Mouse (Mus musculus) liver, embryonic 16.5 days (tissue): Measurements from ENCODE around the gene Zfp287. TPM values are rescaled to one million over a fixed set of nuclear protein-coding genes. Genes with fewer than 3 reads are reported as not detected.

ENCODE experiments used
- ATAC-seq: fragments of 200-750 bp; cut with Nextera tagmentation; 2 replicates; pipeline ENCODE4 v1.8.0; 2017; ENCODE audit warnings: low read depth, mild to moderate bottlenecking, moderate number of reproducible peaks, moderate library complexity
- H3K27ac ChIP-seq: fragments of 300-500 bp; sonication (generic); 2 replicates; pipeline ENCODE4 v1.5.1; 2014; ENCODE audit warnings: mild to moderate bottlenecking, low read length
- H3K27me3 ChIP-seq: fragments of 300-500 bp; sonication (generic); 2 replicates; pipeline ENCODE4 v1.6.1; 2014; ENCODE audit warnings: low read depth, low read length, mixed read lengths; ENCODE audit not compliant: control insufficient read depth, insufficient read depth
- H3K36me3 ChIP-seq: fragments of 300-500 bp; sonication (generic); 2 replicates; pipeline ENCODE4 v1.6.1; 2014; ENCODE audit warnings: mild to moderate bottlenecking; ENCODE audit not compliant: control insufficient read depth, insufficient read depth
- H3K4me1 ChIP-seq: fragments of 300-500 bp; sonication (generic); 2 replicates; pipeline ENCODE4 v1.6.1; 2014; ENCODE audit warnings: low read depth, low read length, mixed read lengths; ENCODE audit not compliant: control insufficient read depth
- H3K4me2 ChIP-seq: fragments of 300-500 bp; sonication (generic); 2 replicates; pipeline ENCODE4 v1.6.1; 2014; ENCODE audit warnings: low read depth, low read length, mixed read lengths
- H3K4me3 ChIP-seq: fragments of 300-500 bp; sonication (generic); 2 replicates; pipeline ENCODE4 v1.5.1; 2014; ENCODE audit warnings: low read depth, mild to moderate bottlenecking, low read length
- H3K9ac ChIP-seq: fragments of 300-500 bp; sonication (generic); 2 replicates; pipeline ENCODE4 v1.6.1; 2014; ENCODE audit warnings: low read depth, low read length
- H3K9me3 ChIP-seq: fragments of 300-500 bp; sonication (generic); replicated peaks from 2 replicates; pipeline ENCODE4 v1.6.1; 2016; ENCODE audit warnings: low read length; ENCODE audit not compliant: control insufficient read depth
- WGBS: fragments of 180-500 bp; shearing (Covaris S2); extraction: QIAGEN DNeasy Blood & Tissue Kit; methylation state at CpG from one replicate; pipeline ENCODE4 v1.1.7; 2014; ENCODE audit not compliant: insufficient replicate concordance; 5-methylcytosine and 5-hydroxymethylcytosine counted together
- polyA plus RNA-seq: library from polyadenylated mRNA; unstranded; fragments of >200 nt; fragmentation: Nextera tagmentation; extraction: Ambion mirVana; gene quantifications from 2 replicates; pipeline ENCODE4 v1.2.1, GENCODE M21; 2015

Gene Zfp287
- polyA plus RNA-seq, 1 experiment from 2014 or later, result 0.68 TPM

DNA sequence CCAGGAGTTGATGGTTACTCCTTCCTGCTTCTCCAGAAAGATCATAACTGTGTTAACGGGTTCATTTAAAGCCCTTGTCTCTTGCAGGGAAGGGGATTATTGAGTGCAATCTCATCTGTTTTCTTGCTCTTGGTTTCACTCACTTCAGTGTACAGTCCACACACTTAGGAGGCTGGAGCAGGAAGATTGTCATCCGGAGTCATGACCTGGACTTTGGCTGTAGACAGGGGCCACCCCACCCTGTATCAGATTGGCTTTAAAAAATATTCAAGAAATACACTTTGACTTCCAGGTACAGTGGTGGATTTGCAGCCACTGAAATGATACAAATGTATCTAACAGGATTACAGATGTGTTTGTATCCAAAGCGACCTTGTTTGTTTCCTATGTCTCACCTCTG lies 40.1 kb downstream of the Zfp287 start:
- no peak overlapping the region for H3K4me3 ChIP-seq
- no peak overlapping the region for H3K4me2 ChIP-seq
- no peaks in the 10 kb centered on the region for H3K36me3 ChIP-seq
- no peaks in the 10 kb centered on the region for H3K27me3 ChIP-seq
- no peaks in the 10 kb centered on the region for H3K4me1 ChIP-seq
- no peak overlapping the region for H3K9ac ChIP-seq
- no peak overlapping the region for H3K27ac ChIP-seq
- WGBS, result 65% methylated on average over 3 of the region's 3 CpGs
- H3K9me3 ChIP-seq, result no peaks in the 10 kb centered on the region
- ATAC-seq, result no peak

DNA sequence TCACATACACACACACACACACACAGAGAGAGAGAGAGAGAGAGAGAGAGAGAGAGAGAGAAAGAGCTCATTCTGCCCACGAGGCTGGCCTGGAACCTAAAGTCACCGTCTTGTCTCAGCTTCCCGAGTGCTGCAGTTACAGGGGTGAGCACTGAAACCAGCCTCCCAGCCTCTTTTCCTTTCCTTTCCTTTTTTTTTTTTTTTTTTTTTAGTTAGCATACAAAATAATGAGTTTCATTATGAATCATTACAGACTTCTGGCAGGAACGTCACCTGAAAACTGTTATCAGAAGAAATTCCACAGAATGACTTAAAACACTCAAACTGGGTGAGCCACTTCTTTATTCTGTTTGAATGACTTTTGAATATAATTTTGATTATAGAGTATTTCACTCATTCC lies 51.8 kb downstream of the Zfp287 start:
- Histone ChIP-seq H3K4me2 (no peak overlapping the region), H3K27ac (no peak overlapping the region), H3K4me3 (no peak overlapping the region), H3K9me3 (no peaks in the 10 kb centered on the region), H3K4me1 (no peaks in the 10 kb centered on the region; the same call in 1 of the 2 replicates), H3K27me3 (no peaks in the 10 kb centered on the region), H3K36me3 (no peaks in the 10 kb centered on the region), H3K9ac (no peak overlapping the region)
- WGBS, result 71% methylated on average over 4 of the region's 4 CpGs
- ATAC-seq, result no peak

DNA sequence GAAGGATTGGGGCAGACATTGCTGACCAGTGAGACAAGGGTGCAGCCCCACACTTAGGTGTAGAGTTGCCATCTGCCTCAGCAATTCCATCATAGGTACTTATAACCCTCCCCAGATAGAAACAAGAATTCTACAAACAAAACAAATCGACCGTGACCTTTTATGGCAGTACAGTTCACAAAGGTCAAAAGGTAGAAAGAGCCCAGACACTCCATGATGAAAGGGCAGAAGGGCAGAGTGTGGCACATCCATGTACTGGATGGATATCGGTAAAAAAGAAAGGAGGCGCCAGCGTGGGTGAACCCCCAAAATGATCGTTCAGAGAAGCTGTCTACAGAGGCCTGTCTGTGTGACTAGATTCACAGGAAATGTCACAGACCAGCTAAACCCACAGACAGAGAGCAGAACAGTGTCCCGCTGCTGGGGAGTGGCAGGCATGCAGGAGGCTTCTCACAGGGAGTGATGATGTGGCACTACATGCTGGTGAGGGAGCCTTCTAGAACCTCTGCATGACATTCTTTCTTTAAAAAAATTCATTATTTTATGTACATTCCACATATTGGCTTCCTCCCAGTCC lies 52.8 kb downstream of the Zfp287 start:
- Histone ChIP-seq H3K27ac (no peak overlapping the region), H3K4me2 (no peak overlapping the region), H3K36me3 (no peaks in the 10 kb centered on the region), H3K4me1 (no peaks in the 10 kb centered on the region; the same call in 1 of the 2 replicates), H3K9ac (no peak overlapping the region), H3K27me3 (no peaks in the 10 kb centered on the region), H3K9me3 (no peaks in the 10 kb centered on the region), H3K4me3 (no peak overlapping the region)
- peak; percentile 32; the same call in 1 of the 2 replicates for ATAC-seq
- WGBS, result 57% methylated on average over 7 of the region's 7 CpGs

DNA sequence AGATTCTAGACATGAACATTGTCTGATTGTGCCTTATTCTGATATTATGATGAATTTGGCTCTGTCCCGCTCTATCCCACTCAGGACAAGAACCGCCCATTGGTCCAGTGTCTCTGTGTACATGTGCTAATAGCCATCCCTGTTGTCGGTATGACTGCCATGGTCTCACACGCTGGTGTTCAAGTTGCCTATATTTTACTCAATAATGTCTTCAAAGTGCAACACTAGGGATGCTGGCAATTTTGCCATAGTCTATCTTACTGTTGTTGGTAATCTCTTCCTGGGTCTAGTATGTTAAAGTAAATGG lies 55.5 kb downstream of the Zfp287 start:
- no peaks in the 10 kb centered on the region for H3K36me3 ChIP-seq
- no peaks in the 10 kb centered on the region for H3K27me3 ChIP-seq
- no peak overlapping the region for H3K4me3 ChIP-seq
- H3K27ac ChIP-seq, result no peak overlapping the region
- H3K4me1 ChIP-seq, result no peaks in the 10 kb centered on the region; the same call in 1 of the 2 replicates
- H3K9ac ChIP-seq, result no peak overlapping the region
- no peak for ATAC-seq
- no peak overlapping the region for H3K4me2 ChIP-seq
- WGBS, result 77% methylated on average over 4 of the region's 4 CpGs
- H3K9me3 ChIP-seq, result no peaks in the 10 kb centered on the region

DNA sequence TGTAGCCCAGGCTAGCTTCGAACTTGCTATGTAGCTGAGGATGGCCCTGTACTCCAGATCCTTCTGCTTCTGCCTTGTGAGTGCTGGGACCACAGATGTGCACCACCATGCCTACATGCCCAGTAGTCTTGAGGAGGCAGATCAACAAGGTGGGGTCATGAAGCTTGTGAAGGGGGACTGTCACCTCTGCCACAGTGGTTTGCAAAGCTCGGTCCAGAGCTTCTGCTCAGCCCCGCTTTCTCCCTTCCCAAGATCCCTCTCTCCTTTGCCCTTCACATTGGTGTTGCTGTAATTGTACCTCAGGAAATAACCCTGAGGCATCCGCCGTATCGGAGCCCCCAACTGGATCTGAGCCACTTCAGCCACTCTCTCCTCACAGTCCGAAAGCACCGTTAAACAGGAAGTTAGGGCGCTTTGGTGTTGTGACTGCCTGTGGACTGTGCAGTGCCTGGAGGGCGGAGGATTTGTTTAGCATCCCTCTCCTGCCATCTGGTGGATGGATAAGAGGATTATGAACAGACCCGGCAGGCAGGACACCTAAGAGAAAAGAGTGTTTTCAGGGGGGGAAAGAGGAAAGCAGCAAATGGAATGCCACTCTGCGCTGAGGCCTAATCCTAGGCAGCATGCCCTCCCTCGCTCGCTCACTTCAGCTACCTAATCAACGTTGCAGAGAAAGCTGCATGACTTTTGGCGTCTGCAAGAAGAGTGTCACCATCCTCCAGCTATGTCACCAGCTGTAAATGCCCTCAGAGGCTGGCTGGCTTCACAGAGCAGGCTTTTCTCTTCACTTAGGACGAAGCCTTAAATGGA lies 56.0 kb downstream of the Zfp287 start:
- peak; percentile 66 for ATAC-seq
- WGBS, result 17% methylated on average over 17 of the region's 17 CpGs
- H3K9ac ChIP-seq, result no peak overlapping the region

DNA sequence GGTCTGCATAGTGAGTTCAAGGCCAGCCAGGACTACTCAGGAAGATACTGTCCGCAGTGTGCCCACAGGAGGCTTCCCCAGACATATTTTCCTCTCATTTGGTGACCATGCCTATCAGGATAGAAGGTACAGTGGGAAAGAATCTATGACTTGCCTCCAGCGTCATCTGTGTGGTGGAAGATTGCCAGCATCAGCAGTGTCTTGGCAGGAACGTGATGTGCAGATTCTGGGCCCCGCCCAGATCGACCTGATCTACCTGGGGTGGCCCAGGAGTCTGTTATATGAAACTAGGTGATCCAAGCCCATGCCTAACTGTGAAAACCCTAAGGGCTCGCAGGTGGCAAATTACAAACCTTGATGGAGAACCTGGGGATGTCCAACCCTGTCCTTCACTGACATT lies 61.7 kb downstream of the Zfp287 start:
- H3K27ac ChIP-seq, result no peak overlapping the region
- no peak overlapping the region for H3K4me2 ChIP-seq
- no peaks in the 10 kb centered on the region for H3K27me3 ChIP-seq
- no peak for ATAC-seq
- WGBS, result 51% methylated on average over 6 of the region's 6 CpGs
- H3K36me3 ChIP-seq, result no peaks in the 10 kb centered on the region
- no peak overlapping the region for H3K9ac ChIP-seq
- H3K4me3 ChIP-seq, result no peak overlapping the region
- no peaks in the 10 kb centered on the region for H3K9me3 ChIP-seq
- no peaks in the 10 kb centered on the region for H3K4me1 ChIP-seq

More for the DNA sequence above, 56.0 kb downstream of the Zfp287 start:
- no peaks in the 10 kb centered on the region for H3K36me3 ChIP-seq
- H3K27me3 ChIP-seq, result no peaks in the 10 kb centered on the region
- peak overlapping the region; percentile 32 for H3K4me3 ChIP-seq
- H3K4me1 ChIP-seq, result no peaks in the 10 kb centered on the region; the same call in 1 of the 2 replicates
- H3K27ac ChIP-seq, result no peak overlapping the region
- no peaks in the 10 kb centered on the region for H3K9me3 ChIP-seq
- H3K4me2 ChIP-seq, result peak overlapping the region; percentile 52

DNA sequence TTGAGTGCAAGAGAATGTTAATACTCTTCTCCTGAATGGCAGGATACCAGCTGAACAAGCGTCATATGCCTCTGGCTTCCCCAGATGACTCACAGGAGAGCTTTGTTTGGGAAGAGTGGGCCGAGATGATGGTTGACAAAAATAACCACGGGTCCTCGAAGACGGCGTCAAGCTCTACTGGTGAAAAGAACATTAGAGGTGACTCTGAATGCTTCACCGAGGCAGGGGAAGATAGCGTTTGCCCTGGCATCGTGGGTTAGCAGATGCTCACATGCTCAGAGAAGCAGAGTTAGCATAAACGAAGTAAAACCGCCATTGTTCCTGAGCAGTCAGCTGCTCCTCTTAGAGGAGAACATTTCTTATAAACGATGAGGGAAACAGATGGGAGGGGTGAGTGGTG lies 62.2 kb downstream of the Zfp287 start:
- no peaks in the 10 kb centered on the region for H3K4me1 ChIP-seq
- no peak overlapping the region for H3K9ac ChIP-seq
- H3K27ac ChIP-seq, result no peak overlapping the region
- no peak overlapping the region for H3K4me2 ChIP-seq
- 42% methylated on average over 12 of the region's 12 CpGs for WGBS
- no peak overlapping the region for H3K4me3 ChIP-seq
- ATAC-seq, result no peak
- H3K27me3 ChIP-seq, result no peaks in the 10 kb centered on the region
- no peaks in the 10 kb centered on the region for H3K36me3 ChIP-seq
- no peaks in the 10 kb centered on the region for H3K9me3 ChIP-seq

DNA sequence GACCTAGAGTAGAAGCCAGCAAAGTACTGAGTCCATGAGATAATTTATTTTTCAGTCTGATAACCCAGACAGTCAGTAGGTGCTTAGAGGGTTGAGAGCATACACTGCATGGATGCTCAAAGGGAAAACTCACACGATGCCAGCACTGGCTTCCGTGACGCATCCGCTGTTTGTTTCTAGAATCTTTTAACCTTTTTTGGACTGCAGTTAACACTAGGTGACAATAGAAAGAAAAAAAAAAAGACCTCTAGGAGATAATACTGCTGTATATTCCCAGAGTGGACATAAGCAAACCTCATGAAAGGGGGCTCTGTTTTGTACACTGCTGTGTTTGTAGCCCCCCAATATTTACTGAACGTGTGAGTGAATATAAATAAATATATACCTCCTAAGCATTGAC lies 62.7 kb downstream of the Zfp287 start:
- H3K36me3 ChIP-seq, result no peaks in the 10 kb centered on the region
- no peak for ATAC-seq
- WGBS, result 84% methylated on average over 5 of the region's 5 CpGs

DNA sequence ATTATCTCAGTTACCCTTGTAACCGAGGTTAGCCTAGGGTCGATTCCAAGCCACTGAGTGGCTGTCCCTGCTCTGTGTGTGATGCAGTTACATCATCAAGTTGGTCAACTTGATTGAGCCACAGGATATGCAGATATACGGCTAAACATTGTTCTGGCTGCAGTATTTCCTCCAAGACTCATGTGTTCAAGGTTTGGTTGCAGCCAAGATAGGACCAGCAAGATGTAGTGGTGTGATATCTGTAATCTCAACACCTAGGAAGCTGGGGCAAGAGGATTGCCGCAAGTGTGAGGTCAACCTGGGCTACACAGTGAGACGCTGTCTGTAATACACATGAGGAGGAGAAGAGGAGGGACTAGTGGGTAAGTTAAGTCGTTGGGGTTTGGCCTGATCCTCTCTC lies 67.5 kb downstream of the Zfp287 start:
- H3K27me3 ChIP-seq, result no peaks in the 10 kb centered on the region
- no peak overlapping the region for H3K9ac ChIP-seq
- ATAC-seq, result no peak
- H3K9me3 ChIP-seq, result no peaks in the 10 kb centered on the region
- 56% methylated on average over 6 of the region's 6 CpGs for WGBS
- H3K27ac ChIP-seq, result no peak overlapping the region
- H3K4me2 ChIP-seq, result no peak overlapping the region
- H3K4me1 ChIP-seq, result no peaks in the 10 kb centered on the region
- no peaks in the 10 kb centered on the region for H3K36me3 ChIP-seq
- H3K4me3 ChIP-seq, result no peak overlapping the region

More for the DNA sequence above, 62.7 kb downstream of the Zfp287 start:
- no peak overlapping the region for H3K27ac ChIP-seq
- H3K4me2 ChIP-seq, result no peak overlapping the region
- no peaks in the 10 kb centered on the region for H3K9me3 ChIP-seq
- H3K9ac ChIP-seq, result no peak overlapping the region
- H3K4me1 ChIP-seq, result no peaks in the 10 kb centered on the region
- H3K4me3 ChIP-seq, result no peak overlapping the region
- H3K27me3 ChIP-seq, result no peaks in the 10 kb centered on the region
